Mouse (Mus musculus): ENCODE data around the gene Fxyd2. TPM values are rescaled to one million over a fixed set of nuclear protein-coding genes. Genes with fewer than 3 reads are reported as not detected.
A peak's percentile ranks its signal among the peaks of the same experiment; 100 is the strongest.

Gene Fxyd2
- total RNA-seq (2021) (1 to 10 TPM; 5.0 to 5.2 TPM), polyA plus RNA-seq (2012; rRNA removed) (11.7 and 13.8 TPM in 2 replicates)
- long read RNA-seq, partial matches to known transcripts = 4 of 7 reads
- long read RNA-seq, other reads (novel, unspliced or antisense) = 1 of 7 reads

DNA sequence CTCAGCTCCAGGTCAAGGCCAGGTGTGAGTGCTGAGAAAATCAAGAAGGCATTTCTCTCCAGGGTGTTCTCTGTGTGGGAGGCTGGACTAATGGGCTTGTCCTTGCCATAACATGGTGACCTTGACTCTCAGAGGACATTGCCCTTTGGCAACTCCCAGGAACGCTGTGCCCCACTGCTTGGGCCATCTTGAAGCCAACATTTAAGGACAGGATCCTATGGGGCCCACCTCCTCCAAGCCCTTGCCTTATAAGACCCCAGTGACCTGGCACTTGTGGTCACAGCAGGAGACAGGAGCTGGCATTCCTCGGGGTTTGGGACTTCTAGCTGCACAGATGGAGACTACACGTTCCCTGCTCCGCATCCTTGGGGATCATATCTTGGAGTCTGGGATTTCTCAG, at the start of gene Fxyd2:
Gene Fxyd2, plus strand, starts transcription at position 236 of the 400 bp plus-strand sequence.
- no peak for DNase-seq

DNA sequence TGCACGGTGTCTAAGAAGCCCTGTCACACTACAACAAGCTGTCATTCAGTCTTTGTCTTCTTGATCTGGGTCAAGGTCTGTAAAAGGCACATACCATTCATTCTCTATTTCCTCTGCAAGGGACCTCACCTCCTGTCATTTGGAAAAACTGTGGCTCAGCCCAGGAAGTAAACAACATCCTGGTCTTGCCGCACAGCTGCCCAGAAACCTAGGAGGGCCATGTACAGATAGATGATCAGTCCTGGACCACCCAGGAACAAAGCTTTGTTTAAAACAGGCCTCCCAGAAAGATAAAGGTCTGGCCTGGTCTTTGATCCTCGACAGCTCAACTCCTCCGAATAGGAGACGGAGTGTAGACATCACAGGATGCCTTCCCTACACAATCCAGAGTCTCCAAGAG, 49.6 kb upstream of the Fxyd2 start:
- DNase-seq = no peak

DNA sequence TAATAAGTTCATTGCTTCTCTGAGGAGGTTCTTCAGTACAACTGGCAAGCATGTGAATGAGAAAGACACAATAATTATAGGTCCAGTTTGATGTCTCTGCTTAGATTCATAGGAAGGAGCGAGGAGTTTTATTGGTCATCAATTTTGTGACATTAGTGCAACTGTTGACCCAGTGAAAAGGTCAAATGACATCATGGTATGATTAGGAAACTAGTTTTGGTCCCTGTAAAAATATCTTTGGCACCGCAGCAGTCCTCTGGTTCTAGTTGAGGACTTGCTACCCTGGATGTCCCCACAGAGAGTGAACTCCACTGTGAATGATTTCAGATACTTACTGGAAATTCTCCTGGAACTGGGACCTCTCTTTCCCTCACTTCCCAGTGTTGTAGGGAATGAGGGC, 44.3 kb upstream of the Fxyd2 start:
- DNase-seq = no peak

DNA sequence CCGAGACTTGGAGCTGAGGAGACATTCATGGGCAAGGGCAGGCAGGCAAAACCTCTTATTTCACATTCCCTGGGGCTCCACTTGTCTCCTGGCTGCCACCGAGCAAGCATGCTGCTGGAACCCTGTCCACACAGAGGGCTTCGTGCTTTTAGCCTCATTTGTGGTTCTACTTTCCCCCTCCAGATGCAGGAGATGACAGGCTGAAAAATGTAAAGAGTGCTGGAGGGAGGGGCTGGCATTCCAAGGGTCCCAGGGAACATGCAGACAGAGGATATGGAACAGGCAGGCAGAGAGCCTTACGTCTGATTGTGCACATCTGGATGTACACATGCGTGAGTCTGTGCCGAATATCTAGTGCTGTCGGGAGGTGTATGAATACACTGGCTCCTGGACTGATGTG, 41.1 kb upstream of the Fxyd2 start:
- no peak for DNase-seq

DNA sequence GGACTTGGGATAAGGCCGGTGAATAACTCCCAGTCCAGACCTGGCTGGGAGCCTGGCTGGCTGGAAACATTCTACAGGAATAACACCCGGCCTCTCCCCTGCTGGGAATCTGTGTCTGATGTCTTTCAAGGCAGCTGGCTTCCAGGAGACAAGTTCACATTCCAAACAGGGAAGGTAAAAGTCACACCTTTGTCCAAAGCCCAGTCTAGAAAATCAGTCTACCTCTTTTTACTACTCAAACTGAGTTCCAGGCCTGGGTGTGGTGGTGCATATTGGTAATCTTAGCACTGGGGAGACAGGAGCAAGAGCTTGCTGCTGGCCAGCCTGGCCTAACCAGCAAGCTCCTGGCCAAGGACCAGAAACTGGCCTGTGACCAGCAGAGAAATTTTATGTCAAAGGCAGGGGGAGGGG, 37.4 kb upstream of the Fxyd2 start:
- peak; percentile 34 for DNase-seq

DNA sequence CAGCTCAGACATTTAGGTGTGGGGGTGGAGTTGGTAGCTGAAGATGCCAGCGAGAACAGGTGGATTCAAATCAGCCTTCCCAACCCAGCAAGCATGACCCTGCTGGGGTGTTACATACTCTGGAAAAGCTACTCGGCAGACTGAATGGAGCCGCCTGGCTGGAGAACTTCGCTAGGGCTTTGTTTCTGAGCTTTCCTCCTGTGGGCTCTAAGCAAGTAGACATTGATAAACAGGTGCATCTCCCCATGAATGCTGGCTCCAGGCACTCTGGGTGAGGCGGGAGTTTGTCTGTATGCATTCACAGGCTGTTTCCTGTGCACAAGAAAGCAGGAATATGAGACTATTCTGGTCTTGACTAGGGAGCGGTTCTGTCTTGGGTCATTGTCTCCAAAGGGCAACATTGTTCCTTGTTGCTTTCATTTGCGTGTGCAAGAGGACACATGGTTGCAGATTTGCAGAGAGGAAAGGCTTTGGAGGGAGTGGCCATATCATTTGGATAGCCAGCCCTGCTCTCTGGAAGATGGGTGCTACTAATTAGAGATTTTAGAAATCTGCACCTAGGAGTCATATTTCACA, 35.7 kb upstream of the Fxyd2 start:
- no peak for DNase-seq

DNA sequence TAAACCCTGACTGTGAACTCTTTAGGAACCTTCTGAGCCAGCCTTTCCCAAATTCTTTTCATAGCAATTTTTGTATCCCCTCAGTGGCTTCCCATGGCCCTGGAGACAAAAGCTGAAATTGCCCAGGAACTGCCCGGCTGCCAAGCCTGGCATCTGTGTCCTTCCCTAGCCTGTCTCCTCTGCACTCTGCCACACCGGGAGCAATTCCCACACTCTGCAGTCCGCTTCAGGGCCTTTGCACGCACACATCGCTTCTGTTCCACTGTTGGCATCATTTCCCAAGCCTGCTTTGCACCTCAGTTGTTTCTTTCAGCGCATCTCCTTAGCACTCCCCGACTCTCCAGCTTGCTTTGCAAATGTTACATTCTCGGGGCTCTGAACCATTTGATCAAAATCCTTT, 31.8 kb upstream of the Fxyd2 start:
- DNase-seq = no peak

DNA sequence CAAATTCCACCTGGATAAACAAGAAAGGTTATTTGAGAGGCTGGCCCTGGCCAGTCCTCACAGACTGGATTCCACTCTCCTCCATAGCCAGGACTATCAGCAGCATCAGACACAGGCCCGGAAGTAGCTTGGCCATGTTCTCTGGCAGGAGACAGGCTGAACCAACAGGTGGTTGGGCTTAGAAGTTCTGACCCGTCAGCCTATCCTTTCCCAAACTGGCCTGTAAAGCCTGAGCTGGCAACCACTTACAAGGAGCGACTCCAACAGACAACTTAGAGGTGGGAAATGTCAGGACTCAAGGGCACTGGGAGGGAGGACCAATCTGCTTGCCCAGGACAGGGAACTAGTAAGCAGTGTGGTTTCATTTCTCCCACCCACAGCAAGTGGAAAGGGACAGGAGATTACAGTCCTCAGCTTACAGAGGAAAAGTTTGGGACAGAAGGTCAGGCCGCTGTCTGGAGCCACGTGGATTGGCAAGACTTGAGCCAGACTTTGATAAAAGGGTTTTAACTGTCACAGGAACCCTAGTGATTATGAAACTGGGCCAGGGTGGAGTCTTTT, 31.0 kb upstream of the Fxyd2 start:
- peak; percentile 82 for DNase-seq

DNA sequence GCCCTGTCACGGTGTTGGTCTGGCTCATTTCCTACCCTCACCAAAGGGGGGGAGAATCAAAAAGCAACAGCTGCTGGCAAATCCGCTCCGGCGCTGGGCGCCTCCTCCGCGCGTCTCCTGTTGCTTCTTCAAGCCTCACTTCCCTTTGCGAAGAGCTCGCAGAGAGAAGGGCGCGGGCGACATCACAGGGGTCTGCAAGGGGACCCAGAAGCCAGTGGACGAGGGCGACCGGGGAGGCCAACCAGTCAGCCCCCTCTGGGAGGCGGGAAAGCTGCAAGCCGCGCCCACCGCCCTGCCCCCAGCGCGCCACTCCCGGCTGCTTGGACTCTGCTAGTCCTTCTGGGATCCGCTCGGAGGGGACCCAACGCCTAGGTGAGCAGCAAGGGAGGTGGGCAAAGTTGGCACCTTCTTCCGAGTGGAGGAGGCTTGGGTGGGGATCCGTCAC, 29.3 kb upstream of the Fxyd2 start, which contains the start of gene Fxyd6:
Gene Fxyd6, plus strand, starts transcription at position 69 of the 445 bp plus-strand sequence.
- DNase-seq = peak; percentile 91

DNA sequence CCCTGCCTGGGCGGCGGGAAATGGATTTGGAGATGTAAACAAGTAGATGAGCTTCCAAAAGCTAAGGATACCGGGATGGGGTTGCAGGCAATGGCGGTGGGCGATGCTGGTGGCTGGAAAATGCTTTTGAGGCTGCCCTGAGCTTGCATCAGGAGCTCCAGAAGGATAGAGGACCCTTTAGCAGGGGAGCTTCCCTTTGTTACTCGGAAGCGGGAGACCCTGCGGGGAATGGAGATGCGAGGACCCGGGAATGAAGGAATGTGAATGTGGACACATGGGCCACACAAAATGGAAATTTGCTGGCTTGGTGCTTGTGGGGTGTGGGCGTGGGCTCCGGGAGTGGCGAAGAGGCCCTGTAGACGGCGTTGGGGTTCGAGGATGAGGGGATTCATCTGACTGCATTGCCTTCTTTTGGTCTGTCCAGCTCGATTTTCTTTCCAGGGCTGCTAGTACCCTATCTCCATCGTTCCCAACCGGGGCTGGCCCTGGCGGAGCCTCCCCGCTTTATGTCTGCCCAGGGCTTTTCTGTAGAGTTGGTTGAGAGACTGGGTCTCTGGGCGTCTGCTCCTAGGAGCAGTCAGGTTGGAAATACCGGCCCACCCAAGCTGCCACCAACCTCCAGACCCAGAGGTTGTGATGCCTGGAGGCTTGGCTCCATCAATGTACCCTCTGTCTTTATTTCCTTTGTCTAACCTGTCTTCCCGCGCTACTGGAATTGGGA, 28.7 kb upstream of the Fxyd2 start:
- DNase-seq = peak; percentile 29

DNA sequence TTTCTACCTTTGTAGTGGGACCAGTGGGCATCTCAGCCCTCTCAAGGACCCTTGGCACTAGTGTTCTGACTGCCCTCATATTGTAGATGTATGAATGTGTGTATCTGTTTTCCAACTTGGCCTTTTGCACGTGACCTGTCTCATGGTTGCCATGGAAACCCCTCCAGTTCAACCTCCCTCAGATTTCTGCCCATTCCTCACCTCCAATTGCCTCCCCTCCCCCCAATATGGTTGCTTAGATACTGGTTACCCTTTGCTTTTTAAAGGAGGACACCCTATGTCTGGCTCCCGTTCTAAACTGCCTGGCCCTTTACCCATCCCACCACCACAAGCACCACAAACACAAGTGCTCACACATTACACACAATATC, 28.1 kb upstream of the Fxyd2 start:
- no peak for DNase-seq

DNA sequence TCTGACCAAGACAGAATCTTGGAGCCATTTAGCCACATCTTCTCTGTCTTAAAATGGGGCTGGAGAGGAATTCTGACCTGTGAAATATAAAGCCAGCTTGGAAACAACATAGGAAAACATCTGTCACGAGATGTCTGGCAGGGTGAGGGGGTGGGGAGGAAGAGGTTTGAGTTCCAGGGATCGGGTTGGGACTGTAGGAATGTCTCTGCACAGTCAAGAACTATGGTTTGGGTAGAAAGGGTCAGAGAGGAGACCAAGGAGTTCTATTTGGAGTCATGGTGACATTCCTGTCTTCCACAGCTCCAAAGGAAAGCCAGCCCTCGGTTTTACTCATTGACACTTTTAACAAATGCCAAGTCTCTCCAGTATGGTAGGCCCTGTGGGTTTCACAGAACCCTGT, 25.6 kb upstream of the Fxyd2 start:
- DNase-seq = no peak

DNA sequence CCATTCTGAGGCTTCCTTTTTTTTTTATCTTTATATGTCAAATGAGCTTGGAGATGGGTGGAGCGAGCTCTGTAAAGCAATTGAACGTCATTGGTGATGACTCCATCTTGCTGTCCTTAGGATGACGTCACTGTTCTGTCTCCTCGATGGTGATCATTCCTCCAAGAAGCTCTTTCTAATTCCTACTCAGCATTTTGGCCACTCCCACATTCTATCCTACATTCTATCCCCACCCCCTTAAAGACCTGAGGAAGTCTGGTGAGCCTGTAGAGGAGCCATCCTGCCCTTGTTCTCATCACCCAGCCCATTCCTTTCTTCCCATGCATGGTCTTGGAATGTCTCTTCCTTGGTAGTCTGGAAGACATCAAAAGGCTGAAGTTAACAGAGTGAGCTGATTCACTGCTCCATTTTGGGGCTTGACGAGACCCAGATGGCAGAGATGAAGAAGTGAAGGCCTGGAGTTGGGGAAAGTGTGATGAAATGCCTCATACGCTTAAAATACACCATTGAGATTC, 24.4 kb upstream of the Fxyd2 start:
- no peak for DNase-seq

DNA sequence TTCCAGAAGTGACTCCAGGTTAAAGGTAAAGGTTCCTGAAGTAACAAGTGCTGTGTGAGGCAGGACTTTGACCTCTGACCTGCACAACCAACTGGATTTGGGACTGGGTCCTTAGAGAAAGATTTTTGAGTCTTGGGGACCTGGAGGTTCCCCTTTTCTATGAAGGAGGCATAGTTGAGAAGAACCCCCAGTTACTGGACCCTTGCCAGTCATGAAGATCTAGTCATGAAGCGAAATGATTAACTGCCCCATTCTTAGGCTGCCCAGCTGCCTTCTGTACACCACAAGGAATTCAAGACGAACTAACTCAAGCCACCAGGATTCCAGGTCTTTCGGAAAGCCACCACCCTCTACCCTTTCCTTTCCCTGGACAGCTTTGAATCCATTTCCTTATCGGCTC, 23.0 kb upstream of the Fxyd2 start:
- no peak for DNase-seq

DNA sequence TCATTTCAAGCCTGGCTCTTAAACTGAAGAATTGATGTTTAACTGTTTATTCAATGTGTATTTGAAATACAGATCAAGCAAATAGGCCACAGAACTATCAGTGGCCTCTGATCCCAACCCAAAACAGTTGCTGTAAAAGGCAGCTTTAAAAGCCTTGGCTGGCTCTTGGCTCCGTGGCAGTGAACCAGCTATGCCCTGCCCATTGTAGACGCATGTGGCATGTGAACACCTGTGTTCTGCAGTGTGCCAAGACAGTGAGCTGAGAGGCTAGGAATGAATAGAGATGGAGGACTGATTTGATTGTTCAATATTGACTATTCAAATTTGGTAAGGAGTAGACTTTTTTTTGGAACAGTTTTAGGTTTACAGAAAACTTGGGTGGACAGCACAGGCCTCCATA, 22.6 kb upstream of the Fxyd2 start:
- no peak for DNase-seq

DNA sequence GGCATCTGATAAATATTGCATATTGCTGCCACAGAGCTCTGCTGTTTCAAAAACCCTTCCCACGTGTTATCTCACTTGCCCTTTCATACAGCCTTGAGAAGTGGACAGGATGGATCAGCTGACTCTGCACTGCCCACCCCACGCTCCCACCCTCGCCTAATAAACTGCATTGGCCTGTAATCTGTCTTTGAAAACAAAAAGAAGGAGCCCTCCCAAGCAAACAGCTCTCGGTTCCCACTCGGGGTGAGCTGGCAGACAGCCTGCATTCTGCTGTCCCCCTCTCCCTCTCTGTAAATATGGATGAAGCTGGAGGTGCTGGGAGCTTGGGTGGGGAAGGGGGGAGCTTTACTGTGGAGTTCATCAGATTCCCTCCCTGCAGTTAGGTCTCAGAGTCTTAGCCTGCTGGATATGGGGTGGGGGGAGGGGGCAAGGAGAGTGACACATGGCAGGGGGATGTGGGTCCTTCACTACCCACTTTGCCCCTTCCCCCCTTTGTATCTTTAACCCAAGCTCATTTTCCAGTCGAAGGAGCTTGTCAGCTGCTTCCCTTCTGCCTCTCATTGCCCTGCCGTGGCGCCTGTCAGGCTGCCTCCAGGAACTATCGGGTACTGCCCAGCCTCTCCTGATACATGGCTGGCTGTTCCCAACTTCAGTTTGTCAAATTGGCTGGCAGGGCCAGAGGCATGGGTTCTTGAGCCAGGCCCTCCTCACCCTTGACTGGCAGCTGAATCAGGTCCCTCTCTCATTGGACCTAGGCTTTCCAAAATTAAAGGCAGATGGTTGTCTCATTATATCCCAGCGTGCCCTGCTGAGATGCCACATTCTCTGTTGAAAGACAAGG, 18.8 kb upstream of the Fxyd2 start:
- DNase-seq = peak; percentile 62

DNA sequence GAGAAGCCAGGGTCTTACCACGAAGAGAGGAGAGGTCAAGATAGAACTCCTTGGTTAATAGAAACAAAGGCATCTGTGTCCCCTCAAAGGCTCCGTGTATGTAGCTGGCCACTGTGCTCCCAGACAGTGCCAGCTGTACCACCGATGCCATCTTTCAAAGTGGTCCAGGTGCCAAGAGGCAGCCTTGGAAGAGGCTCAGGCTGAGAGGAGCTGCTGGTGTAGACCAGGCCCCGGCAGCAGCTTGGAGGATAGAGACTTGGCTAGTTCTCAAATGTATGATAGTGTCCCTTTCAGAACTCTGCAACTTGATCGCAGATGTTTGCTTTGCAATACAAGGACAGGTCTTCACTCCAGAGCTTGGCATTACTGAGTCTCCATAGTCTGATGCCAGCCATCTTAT, 17.1 kb upstream of the Fxyd2 start:
- DNase-seq = no peak

DNA sequence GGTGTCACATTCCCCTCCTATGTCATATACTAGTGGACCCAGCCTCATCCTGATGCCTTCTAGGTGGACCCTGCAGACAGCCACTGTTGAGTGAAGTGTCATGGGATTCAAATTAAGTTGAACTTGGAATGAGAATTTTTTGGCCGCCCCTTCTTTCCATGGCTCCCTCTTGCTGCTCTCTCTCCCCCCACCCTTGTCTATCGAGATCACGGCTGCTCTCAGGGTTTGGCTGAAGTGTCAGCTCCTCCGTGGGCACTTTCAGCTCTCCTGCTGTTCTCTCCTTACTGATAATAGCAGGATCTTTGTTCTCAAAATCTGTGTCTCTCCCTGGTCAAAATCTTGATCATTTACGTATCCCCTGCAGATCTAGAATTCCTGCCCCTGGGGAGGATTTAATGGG, 16.6 kb upstream of the Fxyd2 start:
- DNase-seq = no peak

DNA sequence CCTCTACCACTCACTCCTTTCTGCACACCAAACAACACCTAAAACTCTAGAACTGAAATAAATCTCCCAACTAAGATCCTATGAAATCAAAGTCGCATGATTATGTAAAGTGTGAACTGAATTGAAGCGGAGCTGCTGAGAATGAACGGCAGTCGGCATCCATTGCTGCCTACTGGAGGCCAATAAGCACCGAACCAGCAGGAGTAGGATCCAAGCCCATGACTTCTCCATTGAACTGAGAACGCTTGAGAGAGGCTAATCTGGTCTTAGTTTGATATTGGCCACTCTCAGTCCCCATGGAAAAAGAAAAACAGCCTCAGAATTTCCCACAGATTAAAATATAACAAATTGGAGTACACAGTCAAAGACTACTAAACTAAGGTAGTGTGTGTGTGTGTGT, 15.6 kb upstream of the Fxyd2 start:
- no peak for DNase-seq

DNA sequence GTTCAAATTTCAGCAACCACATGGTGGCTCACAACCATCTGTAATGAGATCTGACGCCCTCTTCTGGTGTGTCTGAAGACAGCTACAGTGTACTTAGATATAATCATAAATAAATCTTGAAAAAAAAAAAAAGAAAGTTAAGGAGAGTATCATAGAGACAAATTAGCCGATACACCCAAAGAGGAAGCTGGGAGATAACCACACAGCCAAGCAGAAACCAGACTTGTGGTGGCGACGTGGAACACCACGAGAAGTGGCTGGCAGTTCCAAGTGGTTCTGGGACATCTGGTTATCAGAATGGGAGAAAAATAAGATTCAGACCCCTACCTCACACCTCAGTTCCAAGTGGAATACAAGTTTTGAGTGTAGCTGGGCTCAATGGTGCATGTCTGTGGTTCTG, 12.8 kb upstream of the Fxyd2 start:
- no peak for DNase-seq

DNA sequence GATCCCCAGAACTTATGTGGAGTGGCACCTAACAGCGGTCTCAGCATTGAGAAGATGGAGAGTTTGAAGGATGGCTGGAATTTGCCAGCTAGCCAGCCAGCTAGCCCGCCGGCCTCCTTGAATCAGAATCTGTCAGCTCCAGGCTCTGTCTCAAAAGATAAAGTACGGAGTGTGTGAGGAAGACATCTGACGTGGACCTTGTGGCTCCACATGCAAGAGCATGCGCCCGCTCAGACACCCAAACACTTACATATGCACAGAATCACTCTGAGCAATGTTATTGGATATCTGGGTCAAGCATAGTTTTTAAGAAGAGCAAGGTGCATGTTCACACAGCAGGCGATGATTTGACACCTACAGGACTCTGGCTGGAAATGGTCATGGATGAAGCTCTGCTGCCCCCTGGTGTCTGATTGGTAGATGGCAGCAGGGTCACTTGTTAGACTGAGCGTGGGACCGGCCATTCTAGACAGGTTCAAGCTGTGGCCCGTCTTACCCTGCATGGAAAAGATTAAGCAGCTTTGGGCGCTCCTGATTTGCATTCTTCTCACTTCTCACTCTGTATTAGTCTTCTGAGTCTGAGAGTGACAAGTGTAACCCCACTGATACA, 11.0 kb upstream of the Fxyd2 start:
- peak; percentile 82 for DNase-seq

DNA sequence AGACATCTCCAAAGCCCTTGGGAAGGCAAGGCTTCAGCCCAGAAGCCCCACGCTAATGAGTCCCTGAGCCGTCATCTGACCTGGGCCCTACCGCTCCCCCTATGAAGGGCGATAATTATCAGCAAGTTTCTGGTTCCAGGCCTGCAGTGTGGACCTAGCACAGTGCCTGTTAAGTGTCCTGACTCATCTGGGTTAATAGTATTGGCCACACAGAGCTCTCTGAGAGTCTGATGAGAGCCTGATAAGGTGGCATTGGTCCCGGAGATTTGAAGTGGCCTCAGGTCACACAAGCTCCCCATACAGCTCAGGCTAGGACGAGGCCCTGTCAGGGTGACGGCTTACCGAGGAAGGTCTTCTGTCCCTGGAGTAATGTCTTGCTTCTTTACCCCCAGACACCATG, 9.9 kb upstream of the Fxyd2 start:
- peak; percentile 21 for DNase-seq

All from adrenal gland, adult 2 months (tissue).